Mouse (Mus musculus): ENCODE data around the gene Slc38a9.

DNA sequence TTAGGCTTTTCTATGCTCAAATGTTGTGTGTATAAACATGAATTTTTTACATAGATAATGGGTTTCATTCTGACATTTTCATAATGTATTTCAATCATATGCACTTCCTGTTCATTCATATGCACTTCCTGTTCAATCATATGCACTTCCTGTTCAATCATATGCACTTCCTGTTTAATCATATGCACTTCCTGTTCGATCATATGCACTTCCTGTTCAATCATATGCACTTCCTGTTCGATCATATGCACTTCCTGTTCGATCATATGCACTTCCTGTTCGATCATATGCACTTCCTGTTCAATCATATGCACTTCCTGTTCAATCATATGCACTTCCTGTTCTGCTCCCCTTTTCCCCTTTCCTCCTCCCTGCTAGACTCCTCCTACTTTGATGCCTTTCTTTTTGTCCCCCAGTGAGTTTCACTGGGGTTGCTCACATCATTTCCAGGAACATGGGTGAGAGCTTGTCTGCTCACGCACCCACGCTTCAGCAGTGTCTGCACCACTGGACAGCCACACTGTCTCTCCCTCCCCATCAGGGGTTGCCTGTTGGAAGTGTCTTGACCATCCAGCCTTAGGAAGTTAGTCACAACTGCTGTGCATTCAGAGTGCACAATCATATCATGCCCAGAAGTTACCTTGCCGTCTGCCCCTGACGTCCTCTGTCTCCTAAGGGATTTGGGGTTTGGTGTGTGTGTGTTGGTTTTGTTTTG is 35.1 kb downstream of the Slc38a9 start:
- TF ChIP-seq CTCF (IDR thresholded peaks at IDR 0.05; ENCODE audit: low read depth) (no peak), EP300 (IDR thresholded peaks at IDR 0.05; ENCODE audit: low read depth) (no peak)
